Mouse (Mus musculus): ENCODE results near the gene Kpna2. TPM values are rescaled to one million over a fixed set of nuclear protein-coding genes. Genes with fewer than 3 reads are reported as not detected.

The Kpna2 gene
- total RNA-seq, 2 experiments from 2014 or later = 70.1 to 72.1 TPM

Other genes starting within 250 kb of the Kpna2 start
- gene Pecam1, start 248.9 kb downstream of the Kpna2 start, total RNA-seq (2021) = 100 to 1,000 TPM in 1 of 2 experiments, 10 to 100 TPM in 1; 91.5 to 105 TPM
- gene Milr1, start 248.3 kb downstream of the Kpna2 start, total RNA-seq (2021) = 1 to 10 TPM in 1 of 2 experiments, under 1 TPM in 1; 0.54 to 1.7 TPM
- 1 to 10 TPM; 3.5 to 4.6 TPM for gene Polg2, start 220.0 kb downstream of the Kpna2 start, total RNA-seq (2021)
- 100 to 1,000 TPM; 291 to 328 TPM for gene Ddx5, start 210.4 kb downstream of the Kpna2 start, total RNA-seq (2021)
- 1 to 10 TPM; 3.8 to 5.3 TPM for gene Cep95, start 210.3 kb downstream of the Kpna2 start, total RNA-seq (2021)
- 10 to 100 TPM; 36.1 to 37.0 TPM for gene Smurf2, start 78.8 kb downstream of the Kpna2 start, total RNA-seq (2021)
- 1 to 10 TPM; 1.4 to 3.7 TPM for gene 1810010H24Rik, start 26.1 kb upstream of the Kpna2 start, total RNA-seq (2021)
- 10 to 100 TPM; 27.9 to 31.3 TPM for gene Bptf, start 132.6 kb upstream of the Kpna2 start, total RNA-seq (2021)
- gene Nol11, start 189.8 kb upstream of the Kpna2 start, total RNA-seq (2021) = 10 to 100 TPM; 17.8 to 18.5 TPM